Mouse (Mus musculus): ENCODE results near the gene Pdk2.
"Not testable (repeated sequence)": the region's sequence is repeated elsewhere in the genome, so short reads cannot be mapped to it uniquely, and the experiment has no call there.

Pdk2 gene

DNA sequence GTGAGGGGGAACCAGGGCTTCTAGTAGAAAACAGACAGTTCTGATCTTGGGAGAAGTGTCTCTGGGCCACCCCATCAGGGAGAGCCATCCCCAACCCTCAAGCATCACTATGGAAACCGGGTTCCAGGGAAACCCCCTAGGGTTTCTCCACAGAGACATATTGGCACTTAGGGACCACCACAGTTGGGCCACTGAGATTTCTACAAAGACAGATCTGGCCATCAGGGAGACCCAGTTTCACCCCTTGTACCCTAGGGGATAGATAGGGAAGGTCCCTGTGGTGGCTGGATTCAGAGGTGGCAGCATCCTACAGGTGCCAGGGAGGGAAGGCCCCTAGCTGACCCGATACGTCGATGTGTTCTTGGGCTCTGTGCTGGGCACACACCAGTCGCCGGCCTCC lies 14.3 kb downstream of the Pdk2 start:
- DNase-seq (ENCODE audit: low spot score): no peak

DNA sequence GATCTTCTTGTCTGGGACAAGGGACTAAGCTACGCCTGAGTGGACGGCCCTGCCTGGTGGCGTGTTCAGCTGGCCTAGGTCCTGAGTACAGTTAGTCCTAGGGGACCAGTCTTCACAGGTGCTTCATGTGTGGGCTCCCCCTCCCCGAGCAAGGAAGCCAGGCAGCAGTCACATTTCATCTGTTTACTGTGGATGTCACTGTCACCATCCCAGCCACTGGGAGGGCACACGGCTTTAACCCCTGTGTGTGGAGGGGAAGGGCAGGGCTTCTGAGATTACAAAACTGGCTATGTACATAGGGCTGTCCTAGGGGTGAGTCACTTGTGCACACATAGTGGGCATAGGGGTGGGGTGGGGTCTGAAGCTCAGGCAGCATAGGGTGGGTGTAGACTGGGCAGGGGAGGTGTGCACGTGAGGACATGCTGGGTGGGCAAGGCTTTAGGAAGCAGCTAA lies 15.0 kb downstream of the Pdk2 start:
- no peak for DNase-seq (ENCODE audit: low spot score)

DNA sequence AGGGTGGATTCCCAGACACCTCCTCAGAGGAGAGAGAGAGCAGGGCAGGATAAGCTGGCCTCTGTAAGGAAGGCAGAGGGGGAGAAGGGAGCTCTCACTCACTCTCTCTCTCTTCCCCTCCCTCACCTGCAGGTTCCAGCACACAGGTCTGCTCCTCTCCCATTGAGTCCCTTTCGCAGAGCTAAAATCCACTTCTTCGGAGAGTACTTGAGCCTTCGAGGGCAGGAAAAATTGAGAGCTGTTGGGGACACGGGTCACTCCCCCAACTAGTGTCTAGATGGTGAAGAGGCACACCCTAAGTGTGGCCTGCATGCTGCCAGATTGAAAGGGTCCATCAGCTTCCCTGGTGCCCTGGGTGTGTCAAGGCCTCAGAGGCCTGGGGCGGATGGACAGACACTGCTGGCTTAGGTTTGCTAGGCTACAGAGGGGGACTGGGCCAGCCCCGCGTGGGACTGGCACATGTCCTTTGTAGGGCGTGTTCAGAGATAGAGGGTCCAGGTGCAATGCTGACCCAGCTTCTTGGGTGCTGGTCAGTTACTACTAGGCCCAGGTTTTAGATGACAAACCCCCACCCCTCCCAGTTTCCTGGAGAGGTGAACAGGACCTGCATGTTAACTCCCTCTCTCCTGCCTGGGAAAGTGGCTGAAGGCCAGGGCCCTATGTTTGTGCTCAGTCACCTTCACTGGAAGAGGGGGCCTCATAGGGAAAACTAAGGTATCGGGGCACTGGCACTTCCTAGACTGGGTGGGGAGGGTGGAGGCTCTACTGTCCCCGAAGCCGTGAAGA lies 15.7 kb downstream of the Pdk2 start:
- DNase-seq (ENCODE audit: low spot score): no peak

GRCm38 (mm10) chr11:95024439-95025184 lies 16.5 kb downstream of the Pdk2 start:
- peak; percentile 83 for DNase-seq (ENCODE audit: low spot score)

GRCm38 (mm10) chr11:95023481-95023880 lies 17.7 kb downstream of the Pdk2 start:
- no peak for DNase-seq (ENCODE audit: low spot score)

DNA sequence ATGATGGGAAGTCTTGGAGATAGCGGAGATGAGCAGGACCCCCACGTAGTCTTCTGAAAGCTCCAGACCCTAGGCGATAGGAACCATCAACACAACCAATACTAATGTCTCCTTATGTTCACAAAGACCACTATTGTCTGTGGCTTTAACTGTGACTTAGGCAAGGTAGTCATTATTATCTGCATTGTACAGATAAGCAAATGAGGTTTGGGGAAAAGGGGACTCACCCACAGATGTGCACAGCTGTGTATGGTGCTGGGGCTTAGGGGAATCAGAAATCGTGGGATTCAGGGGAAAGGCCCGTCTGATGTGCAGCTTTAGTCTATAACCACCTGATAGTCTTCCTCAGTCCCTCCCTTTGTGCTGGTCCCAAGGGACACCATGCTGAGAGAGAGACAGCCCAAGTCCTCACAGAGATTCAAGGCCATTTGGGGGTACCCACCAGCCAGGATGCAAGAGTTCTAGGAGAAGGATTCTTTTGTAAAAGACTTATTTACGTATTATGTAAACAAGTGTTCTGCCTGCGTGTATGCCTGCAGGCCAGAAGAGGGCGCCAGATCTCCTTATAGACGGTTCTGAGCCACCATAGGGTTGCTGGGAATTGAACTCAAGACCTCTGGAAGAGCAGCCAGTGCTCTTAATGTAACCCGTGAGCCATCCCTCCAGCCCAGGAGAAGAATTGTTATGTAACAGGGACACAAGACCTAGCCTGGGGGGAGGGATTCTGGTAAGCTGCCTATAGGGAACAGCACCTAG lies 18.7 kb downstream of the Pdk2 start:
- peak; percentile 35 for DNase-seq (ENCODE audit: low spot score)

GRCm38 (mm10) chr11:95015484-95015883 lies 25.7 kb downstream of the Pdk2 start:
- DNase-seq (ENCODE audit: low spot score): no peak

DNA sequence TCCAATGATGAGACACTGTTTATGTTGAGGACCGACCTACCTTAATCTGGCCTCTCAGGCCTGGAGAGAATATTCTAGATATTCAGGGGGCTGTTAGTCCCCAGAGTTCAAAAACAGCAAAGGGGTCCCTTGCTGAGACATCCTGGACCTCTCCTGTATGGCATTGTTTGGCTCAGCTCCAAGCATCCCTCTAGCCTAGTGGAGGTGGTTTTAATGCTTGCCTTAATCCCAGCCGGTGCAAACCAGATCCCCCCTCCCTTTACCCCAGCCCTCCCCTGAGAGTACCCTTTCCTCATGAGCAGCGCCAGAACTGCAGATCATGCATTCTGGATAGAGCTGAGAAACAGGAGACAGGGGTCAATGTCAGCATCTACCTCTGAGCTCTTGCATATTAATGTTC lies 28.7 kb downstream of the Pdk2 start:
- DNase-seq (ENCODE audit: low spot score): no peak

DNA sequence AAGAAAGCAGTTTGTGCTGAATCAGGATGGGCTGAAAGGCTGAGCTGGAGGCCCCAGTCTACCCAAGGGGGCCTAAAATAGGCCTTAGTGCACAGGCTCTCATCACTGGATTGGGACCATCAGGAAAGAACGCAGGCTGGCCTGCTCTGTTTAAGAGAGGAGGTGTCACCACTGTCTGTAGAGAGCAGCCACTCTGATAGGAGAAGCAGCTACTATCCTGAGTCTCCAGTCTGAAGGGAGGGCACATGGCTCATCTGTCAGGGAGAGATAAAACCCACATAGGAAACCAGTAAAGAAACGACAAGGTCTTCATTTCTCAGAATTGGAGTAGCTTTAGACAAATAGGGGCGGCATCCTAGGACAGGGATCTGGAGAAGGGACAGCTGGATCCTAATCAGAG lies 29.1 kb downstream of the Pdk2 start:
- DNase-seq (ENCODE audit: low spot score): no peak

DNA sequence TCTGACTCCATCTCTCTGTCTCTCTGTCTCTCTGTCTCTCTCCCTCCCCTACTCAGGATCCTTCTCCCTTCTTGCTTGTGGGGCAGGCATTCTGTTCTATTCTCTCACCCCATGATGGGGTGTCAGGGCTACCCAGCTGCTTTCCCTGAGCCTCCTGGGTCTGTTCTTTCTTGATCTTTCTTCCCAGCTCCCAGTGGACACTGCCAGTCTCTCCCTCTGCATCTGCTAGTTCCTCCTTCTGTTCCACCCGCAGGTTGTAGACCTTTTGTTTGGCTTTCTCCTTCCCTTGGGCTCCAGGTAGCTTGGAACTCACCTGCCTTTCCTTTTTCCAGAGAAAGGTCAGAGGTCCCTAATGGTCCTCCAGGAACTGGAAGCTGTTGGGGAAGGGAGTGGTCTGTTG lies 29.7 kb downstream of the Pdk2 start:
- no peak for DNase-seq (ENCODE audit: low spot score)

- DNase-seq (ENCODE audit: low spot score): not testable (repeated sequence)
These were observed 30.2 kb downstream of the Pdk2 start for GRCm38 (mm10) chr11:95010841-95011403.

DNA sequence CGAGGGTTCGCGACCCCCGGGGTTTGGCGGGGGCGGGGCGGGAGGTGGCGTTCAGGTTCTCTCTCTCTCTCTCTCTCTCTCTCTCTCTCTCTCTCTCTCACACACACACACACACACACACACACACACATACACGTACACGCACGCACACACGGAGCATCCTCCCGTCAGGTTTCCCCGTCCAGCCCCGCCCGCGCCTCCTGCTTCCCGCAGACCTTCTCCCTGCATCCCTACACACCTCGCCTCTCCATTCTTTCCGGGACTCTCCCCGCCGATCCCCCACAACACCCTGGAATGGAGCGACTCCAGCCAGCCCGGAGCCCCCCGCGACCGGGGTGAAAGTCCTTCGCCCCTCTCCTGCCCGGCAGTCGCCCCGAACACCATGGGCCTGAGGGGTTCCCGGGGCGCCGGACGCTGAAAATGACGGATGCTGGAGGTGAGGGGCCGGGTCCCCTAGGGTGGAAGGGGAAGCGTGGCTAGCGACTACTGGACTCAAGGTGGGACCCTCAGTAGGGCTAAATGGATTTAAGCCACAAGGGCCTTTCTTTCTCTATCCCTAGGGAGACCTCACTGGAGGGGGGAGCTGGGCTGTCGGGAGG lies 30.9 kb downstream of the Pdk2 start:
- DNase-seq (ENCODE audit: low spot score): peak; percentile 53

GRCm38 (mm10) chr11:95009629-95010014 lies 31.5 kb downstream of the Pdk2 start, which contains the start of gene Samd14:
Gene Samd14 (plus strand): TSS chr11:95009879.
- peak; percentile 83 for DNase-seq (ENCODE audit: low spot score)

DNA sequence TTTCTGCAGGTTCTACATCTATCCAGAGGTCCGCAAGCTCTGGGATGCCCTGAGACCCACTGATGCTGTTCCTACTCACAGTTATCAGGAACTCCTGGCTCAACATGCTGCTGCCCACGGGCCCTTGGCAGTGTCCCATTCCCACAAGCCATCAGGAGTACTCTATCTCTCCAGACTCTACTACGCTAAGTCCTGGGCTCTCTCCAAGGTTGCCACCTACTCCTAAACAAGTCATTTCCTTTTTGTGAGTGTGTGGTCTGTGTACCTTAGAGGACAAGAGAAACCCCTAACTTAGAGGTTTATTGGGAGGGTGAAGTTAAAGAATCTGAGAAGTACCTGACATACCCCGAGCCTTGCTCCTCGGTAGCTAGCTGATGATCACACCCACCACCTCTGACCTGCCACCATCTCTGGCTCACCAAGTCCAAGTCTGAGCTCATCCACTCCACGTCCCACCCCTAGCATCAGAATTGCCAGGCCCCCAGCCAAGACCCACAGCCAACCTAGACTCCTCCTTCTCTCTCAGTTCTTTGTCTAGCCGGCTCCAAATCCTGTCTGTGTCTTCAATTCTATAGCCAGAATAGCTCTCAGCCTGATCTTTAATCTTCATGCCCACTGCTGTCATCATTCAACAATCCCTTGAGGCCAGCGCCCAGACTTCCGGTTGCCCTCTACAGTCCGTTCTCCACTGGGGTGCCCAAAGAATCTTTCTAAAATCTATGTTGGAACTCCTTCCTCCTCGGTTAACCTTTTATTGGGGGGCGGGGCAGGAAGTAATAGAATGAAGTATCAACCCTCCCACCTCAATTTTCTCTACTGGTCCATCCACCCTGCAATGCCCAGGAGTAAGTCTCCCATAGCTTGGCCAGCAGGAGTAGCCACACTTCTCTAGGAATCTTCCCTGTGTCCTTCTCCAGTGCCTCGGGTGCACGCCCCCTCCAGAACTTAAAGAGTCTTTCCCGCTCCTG lies 32.2 kb downstream of the Pdk2 start:
- DNase-seq (ENCODE audit: low spot score): peak; percentile 49

DNA sequence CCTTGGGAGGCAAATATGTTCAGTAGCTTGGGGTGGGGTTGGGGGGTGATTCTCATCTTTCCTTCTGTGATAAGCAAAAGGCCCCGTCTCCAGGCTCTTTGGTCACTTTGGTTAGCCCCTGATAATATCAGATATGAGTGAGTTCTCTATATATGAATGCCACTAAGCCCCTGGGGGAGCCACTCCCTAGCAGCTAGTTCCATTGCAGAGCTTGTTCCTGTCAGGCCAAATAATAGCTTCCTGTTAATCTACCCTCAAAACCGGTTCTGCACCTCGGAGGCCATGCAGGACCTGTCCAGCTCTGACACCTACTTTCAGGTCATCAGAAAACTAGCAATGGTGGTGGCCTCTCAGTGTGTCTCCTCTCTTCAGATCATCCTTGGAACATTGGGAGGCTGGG lies 33.7 kb downstream of the Pdk2 start:
- DNase-seq (ENCODE audit: low spot score): no peak

DNA sequence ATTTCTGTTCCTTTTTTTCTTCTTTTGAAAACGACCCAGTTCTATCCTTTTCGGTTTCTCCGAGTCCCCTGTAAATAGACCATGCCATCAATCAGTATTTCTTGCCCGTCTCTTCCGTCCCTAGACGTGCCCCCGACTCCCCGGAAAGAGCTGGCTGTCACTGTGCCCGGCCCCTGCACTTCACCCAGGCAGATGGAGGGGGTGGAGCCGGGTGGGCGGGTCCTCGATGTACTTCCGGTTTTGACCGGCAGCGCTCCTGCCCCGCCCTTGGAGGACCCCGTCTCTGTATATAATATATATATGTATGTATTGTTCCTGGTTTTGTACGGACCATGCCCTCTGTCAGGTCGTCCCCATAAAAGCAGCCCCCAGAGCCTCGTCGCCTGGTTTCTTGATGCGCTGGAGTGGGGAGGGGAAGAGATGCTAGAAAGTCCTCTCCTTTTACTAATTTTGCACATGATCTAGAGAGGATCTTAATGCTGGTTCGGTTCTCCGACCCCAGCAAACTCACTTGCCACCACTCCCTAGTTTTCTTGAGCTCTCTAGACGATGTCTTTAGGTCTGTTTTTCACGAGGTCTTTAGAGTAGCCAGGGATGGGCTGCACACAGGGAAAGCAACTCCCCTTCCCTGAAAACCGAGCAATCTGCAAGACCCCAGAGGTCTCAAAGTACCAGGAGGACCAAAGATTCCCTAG lies 34.5 kb downstream of the Pdk2 start:
- peak; percentile 87 for DNase-seq (ENCODE audit: low spot score)

- no peak for DNase-seq (ENCODE audit: low spot score)
These were observed 35.1 kb downstream of the Pdk2 start for GRCm38 (mm10) chr11:95006038-95006437.

DNA sequence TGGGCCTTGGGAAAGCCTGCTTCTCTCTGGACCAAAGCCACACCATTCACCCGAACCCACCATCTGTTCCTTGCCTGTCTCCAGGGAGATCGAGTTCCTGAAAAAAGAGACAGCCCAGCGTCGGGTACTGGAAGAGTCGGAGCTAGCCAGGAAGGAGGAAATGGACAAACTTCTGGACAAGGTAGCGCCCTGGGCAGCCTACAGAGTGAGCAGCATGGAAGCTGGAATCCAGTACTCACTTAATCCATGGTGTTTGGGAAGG lies 36.3 kb downstream of the Pdk2 start:
- DNase-seq (ENCODE audit: low spot score): no peak

GRCm38 (mm10) chr11:95004136-95004936 lies 36.8 kb downstream of the Pdk2 start:
- no peak for DNase-seq (ENCODE audit: low spot score)

DNA sequence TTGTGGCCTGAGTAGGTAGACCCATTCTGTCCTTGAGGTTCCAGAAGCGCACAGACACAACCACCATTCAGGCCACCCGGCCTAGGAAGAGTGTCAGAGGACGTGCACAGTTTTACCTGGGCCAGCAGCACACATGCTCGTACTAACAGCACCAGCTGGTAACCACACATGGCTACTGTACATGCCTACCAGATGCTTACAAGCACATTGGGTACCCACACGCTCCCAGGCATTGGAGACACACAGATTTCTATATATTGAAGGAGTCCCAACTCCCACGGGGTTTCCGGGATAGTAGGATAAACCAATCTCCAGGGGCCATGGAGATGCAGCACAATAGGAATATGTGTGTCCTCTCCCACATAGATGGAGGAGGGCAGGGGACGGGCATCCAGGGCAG lies 38.4 kb downstream of the Pdk2 start:
- no peak for DNase-seq (ENCODE audit: low spot score)
